Mouse (Mus musculus) neural tube, embryonic 13.5 days (tissue): ENCODE results near the gene Pdxdc1. TPM values are rescaled to one million over a fixed set of nuclear protein-coding genes. Genes with fewer than 3 reads are reported as not detected.

Source experiments
- ATAC-seq: fragments of 200-750 bp; cut with Nextera tagmentation; 2 replicates; pipeline ENCODE4 v1.8.0; 2017; ENCODE audit warnings: low read depth, mild to moderate bottlenecking, moderate TSS enrichment, moderate library complexity
- H3K27ac ChIP-seq: fragments of 300-500 bp; sonication (generic); replicated peaks from 2 replicates; pipeline ENCODE4 v1.5.1; 2015; ENCODE audit warnings: moderate library complexity, mild to moderate bottlenecking, inconsistent platforms
- H3K27me3 ChIP-seq: fragments of 300-500 bp; sonication (generic); 2 replicates; pipeline ENCODE4 v1.6.1; 2015; ENCODE audit warnings: mild to moderate bottlenecking, inconsistent platforms
- H3K36me3 ChIP-seq: fragments of 300-500 bp; sonication (generic); 2 replicates; pipeline ENCODE4 v1.6.1; 2015; ENCODE audit warnings: mild to moderate bottlenecking, inconsistent platforms
- H3K4me1 ChIP-seq: fragments of 300-500 bp; sonication (generic); replicated peaks from 2 replicates; pipeline ENCODE4 v1.6.1; 2015; ENCODE audit warnings: inconsistent platforms
- H3K4me2 ChIP-seq: fragments of 300-500 bp; sonication (generic); 2 replicates; pipeline ENCODE4 v1.6.1; 2015; ENCODE audit warnings: inconsistent platforms, mild to moderate bottlenecking, moderate library complexity
- H3K4me3 ChIP-seq: fragments of 300-500 bp; sonication (generic); 2 replicates; pipeline ENCODE4 v1.5.1; 2015; ENCODE audit warnings: mild to moderate bottlenecking, inconsistent platforms
- H3K9ac ChIP-seq: fragments of 300-500 bp; sonication (generic); 2 replicates; pipeline ENCODE4 v1.6.1; 2015; ENCODE audit warnings: moderate library complexity, mild to moderate bottlenecking, inconsistent platforms
- H3K9me3 ChIP-seq: fragments of 300-500 bp; sonication (generic); 2 replicates; pipeline ENCODE4 v1.6.1; 2016; ENCODE audit warnings: inconsistent platforms
- WGBS: fragments of 180-500 bp; shearing (Covaris S2); methylation state at CpG from one replicate; pipeline ENCODE4 v1.1.7; 2015; 5-methylcytosine and 5-hydroxymethylcytosine counted together
- polyA plus RNA-seq: library from polyadenylated mRNA; unstranded; fragments of >200 nt; fragmentation: Nextera tagmentation; extraction: Ambion mirVana; gene quantifications from 2 replicates; pipeline ENCODE4 v1.2.1, GENCODE M21; 2015

The Pdxdc1 gene
- polyA plus RNA-seq, 1 experiment from 2014 or later, result 66.0 TPM

DNA sequence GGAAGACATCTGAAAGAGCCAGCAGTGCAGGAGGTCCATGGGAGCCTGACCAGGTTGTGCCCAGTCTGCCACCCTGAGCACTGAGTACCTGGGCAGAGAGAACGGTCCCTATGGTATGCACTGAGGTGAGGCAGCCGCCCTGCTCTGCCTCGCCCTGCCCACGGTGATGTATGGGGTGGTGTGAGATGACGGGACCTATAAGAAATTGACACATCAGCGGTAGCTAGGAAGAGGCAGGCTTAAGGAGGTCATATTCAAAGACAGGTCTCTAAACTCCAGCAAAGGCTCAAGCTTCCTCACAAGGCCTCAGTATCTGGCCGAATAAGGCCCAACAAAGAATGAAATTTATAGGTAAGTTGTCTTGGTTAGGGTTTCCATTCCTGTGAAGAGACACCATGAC is 18.9 kb upstream of the Pdxdc1 start:
- Histone ChIP-seq H3K36me3 (peaks cover 12% of the 10 kb centered on the region; the same call in 1 of the 2 replicates), H3K4me3 (no peak overlapping the region), H3K4me2 (no peak overlapping the region), H3K27me3 (no peaks in the 10 kb centered on the region), H3K27ac (no peak overlapping the region), H3K9me3 (0 out of 2 replicates have a peak, but pooled peaks cover 16% of the 10 kb centered on the region), H3K9ac (no peak overlapping the region), H3K4me1 (no peaks in the 10 kb centered on the region)
- ATAC-seq, result no peak
- WGBS, result 98% methylated on average over 7 of the region's 7 CpGs

DNA sequence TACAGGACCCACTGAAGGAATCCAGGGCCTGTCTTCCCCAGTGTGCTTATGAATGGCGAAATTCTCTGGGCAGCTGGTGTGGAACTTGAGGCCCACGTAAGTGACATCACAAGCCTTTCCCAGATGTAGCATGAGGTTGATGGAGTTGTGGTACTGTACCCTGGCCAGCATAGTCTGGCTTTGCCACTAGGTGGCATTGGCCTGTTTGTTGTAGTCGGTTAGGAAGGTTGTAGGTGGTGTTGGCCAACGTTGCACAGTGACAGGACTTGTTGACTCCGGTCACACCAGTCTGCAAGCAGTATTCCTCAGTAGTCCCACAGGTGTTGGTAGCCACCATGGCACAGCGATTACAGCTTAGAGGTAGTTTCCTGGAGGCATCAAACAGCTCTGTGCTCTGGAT is 18.1 kb upstream of the Pdxdc1 start:
- peaks cover 16% of the 10 kb centered on the region for H3K36me3 ChIP-seq
- 91% methylated on average over 6 of the region's 6 CpGs for WGBS
- no peaks in the 10 kb centered on the region for H3K4me1 ChIP-seq
- peaks cover 22% of the 10 kb centered on the region; the same call in 1 of the 2 replicates for H3K9me3 ChIP-seq
- no peaks in the 10 kb centered on the region for H3K27me3 ChIP-seq
- no peak overlapping the region for H3K4me2 ChIP-seq
- H3K27ac ChIP-seq, result no peak overlapping the region
- no peak for ATAC-seq
- H3K4me3 ChIP-seq, result no peak overlapping the region
- no peak overlapping the region for H3K9ac ChIP-seq

DNA sequence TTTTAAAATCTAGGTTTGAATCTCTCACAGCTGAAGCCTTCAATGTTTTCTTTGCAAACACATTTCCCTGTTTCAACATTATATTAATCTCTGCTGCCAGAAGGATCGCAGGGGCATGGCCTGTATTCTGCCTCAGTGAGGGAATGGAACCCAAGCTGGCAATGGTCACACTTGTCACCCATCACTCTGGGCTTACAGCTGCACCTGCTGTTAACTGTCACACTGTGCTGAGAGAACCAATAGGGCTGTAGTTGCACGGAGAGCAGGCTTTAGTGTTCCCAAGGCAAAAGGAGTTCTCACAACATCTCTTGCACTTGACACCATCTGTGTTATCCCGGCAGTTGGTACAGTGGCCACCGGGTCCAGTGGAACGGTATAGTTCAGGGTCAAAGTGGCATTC is 17.2 kb upstream of the Pdxdc1 start:
- ATAC-seq, result no peak

DNA sequence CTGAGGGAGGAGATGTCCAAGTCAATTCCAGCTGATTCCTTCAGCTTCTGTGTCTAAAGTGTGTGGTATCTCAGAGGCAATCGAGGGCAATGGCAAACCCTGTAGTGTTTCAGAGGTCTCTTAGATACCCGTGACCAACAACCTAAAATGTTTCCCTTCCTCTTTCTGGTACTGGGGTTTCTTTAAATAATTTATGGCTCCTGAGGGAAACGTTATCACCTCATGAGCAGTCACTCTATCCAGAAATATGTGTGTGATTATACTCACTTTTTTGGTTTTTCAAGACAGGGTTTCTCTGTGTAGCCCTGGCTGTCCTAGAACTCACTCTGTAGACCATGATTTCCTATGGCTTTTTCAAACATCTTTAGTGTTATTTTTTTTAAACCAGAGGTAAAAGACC is 4.4 kb upstream of the Pdxdc1 start:
- no peaks in the 10 kb centered on the region for H3K36me3 ChIP-seq
- 70% methylated on average over 3 of the region's 3 CpGs for WGBS

More for the DNA sequence above, 17.2 kb upstream of the Pdxdc1 start:
- Histone ChIP-seq H3K4me3 (no peak overlapping the region), H3K9me3 (peaks cover 28% of the 10 kb centered on the region; the same call in 1 of the 2 replicates), H3K9ac (no peak overlapping the region), H3K4me2 (no peak overlapping the region), H3K27me3 (no peaks in the 10 kb centered on the region), H3K27ac (no peak overlapping the region), H3K4me1 (no peaks in the 10 kb centered on the region), H3K36me3 (peaks cover 23% of the 10 kb centered on the region)
- 97% methylated on average over 5 of the region's 5 CpGs for WGBS

DNA sequence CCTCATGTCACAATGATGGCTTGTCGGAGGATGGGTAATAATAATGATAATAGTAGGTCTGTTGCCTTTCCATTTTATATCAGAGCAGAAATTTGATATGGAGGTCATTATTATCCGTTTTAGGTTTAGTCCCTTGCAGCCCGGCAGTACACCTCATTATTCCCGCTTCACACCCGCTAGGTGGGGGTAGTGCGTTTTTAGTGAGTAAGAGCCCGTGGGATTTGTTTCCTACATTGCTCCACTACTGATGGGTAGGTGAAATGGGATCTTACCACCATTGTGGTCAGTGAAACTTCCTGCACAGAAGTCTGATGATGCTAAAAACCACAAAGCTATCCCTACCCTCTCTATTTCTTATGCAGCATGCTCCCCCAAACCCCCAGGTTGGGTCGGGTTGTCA is 557 bp upstream of the Pdxdc1 start:
- Histone ChIP-seq H3K9me3 (no peaks in the 10 kb centered on the region), H3K4me3 (peak overlapping the region; percentile 92), H3K27ac (peak overlapping the region; percentile 92), H3K9ac (peak overlapping the region; percentile 94), H3K4me2 (peak overlapping the region; percentile 82), H3K4me1 (peaks cover 19% of the 10 kb centered on the region), H3K36me3 (no peaks in the 10 kb centered on the region), H3K27me3 (no peaks in the 10 kb centered on the region)
- WGBS, result 7% methylated on average over 8 of the region's 8 CpGs
- peak; percentile 93 for ATAC-seq

More for the DNA sequence above, 4.4 kb upstream of the Pdxdc1 start:
- no peaks in the 10 kb centered on the region for H3K27me3 ChIP-seq
- H3K9ac ChIP-seq, result no peak overlapping the region
- H3K27ac ChIP-seq, result no peak overlapping the region
- H3K4me2 ChIP-seq, result no peak overlapping the region
- H3K4me1 ChIP-seq, result peaks cover 8% of the 10 kb centered on the region
- no peaks in the 10 kb centered on the region for H3K9me3 ChIP-seq
- no peak for ATAC-seq
- H3K4me3 ChIP-seq, result no peak overlapping the region

DNA sequence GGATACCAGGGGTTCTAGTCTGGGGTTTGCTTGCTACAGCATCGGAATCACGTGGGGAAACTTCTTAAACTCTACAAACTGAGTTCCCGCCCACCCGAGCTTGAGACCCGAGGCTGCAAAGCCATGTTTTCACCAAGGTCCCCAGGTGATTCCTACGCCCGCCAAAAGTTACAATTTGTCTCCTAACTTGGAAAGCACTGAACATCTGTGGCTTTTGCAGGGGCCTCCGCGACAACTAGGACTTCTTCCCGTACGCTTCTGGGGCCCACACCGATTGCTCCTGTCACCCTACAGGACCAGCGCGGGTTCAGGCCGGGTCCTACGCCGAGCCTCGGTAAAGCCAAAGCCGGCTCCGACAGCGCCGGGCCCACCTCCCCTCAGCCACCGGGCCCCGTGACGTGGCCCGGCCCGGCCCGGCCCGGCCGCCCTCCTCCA is 517 bp downstream of the Pdxdc1 start:
- H3K4me3 ChIP-seq, result peak overlapping the region; percentile 92
- peak overlapping the region; percentile 92 for H3K27ac ChIP-seq
- under 1% methylated on average over 30 of the region's 30 CpGs for WGBS

DNA sequence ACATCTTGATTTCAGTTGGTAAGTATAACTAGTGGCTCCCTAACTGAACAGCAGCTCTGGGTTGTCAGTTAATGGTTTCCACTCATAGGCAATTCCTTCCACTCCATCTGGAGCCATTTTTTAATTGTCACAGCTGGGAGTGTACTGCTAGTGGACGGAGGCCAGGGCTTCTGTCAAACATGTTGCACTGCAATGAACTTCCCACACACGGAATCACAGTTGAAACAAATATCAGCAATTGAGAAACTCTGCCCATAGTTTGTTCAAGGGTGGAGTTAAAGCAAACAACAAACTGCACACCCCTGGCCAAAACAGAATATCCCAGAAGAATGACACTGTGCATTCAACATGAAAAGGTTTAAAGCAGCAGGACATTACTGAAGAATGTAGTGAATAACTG is 4.0 kb downstream of the Pdxdc1 start:
- Histone ChIP-seq H3K4me1 (peaks cover 18% of the 10 kb centered on the region), H3K9ac (no peak overlapping the region), H3K9me3 (no peaks in the 10 kb centered on the region), H3K4me3 (no peak overlapping the region), H3K27ac (no peak overlapping the region), H3K36me3 (no peaks in the 10 kb centered on the region), H3K27me3 (no peaks in the 10 kb centered on the region), H3K4me2 (no peak overlapping the region)
- 71% methylated on average over 2 of the region's 2 CpGs for WGBS
- ATAC-seq, result no peak

More for the DNA sequence above, 517 bp downstream of the Pdxdc1 start:
- Histone ChIP-seq H3K4me2 (peak overlapping the region; percentile 82), H3K9me3 (no peaks in the 10 kb centered on the region), H3K27me3 (no peaks in the 10 kb centered on the region), H3K9ac (peak overlapping the region; percentile 94), H3K4me1 (peaks cover 19% of the 10 kb centered on the region), H3K36me3 (no peaks in the 10 kb centered on the region)
- ATAC-seq, result peak; percentile 73; the same call in 1 of the 2 replicates

DNA sequence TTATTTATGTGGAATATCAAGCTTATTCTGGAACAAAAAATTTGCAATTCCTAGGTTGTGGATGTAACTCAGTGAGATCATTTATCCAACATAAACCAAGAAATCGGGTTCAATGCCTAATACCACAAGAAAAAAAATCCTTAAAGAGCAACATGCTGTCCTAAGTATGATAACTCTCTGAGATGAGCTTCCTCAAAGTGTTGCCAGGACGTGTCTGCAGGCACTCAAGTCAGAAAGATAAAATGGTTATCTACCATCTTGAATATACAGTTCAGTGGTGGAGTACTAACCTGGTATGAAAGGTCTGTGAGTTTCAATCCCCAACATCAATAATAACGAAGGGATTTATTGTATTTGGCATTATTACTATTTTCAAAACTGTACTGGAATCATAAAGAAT is 6.6 kb downstream of the Pdxdc1 start:
- no peak for ATAC-seq
- Histone ChIP-seq H3K27ac (no peak overlapping the region), H3K4me1 (peaks cover 2% of the 10 kb centered on the region), H3K4me3 (no peak overlapping the region), H3K9ac (no peak overlapping the region), H3K9me3 (no peaks in the 10 kb centered on the region), H3K36me3 (no peaks in the 10 kb centered on the region), H3K4me2 (no peak overlapping the region), H3K27me3 (no peaks in the 10 kb centered on the region)
- WGBS, result 92% methylated on average over 3 of the region's 3 CpGs

DNA sequence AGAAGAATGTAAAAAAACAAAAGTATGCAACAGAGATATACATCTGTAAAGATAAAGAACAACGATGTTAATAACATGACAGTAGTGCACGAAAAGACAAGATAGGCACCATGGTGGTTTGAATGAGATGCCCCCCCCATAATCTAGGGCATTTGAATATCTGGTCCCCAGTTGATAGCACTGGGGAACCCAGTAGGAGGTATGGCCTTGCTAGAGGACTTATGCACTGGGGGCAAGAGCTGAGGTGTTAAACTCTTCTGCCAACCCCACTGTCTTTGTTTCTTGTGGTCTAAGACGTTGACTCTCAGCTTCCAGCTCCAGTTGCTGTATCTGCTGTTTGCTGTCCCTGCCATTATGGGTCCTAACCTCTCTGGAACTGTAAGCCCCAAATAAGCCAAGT is 7.2 kb downstream of the Pdxdc1 start:
- Histone ChIP-seq H3K9ac (no peak overlapping the region), H3K27me3 (no peaks in the 10 kb centered on the region), H3K4me2 (no peak overlapping the region), H3K9me3 (no peaks in the 10 kb centered on the region), H3K27ac (no peak overlapping the region), H3K4me3 (no peak overlapping the region), H3K4me1 (no peaks in the 10 kb centered on the region), H3K36me3 (no peaks in the 10 kb centered on the region)
- 92% methylated on average over 3 of the region's 3 CpGs for WGBS
- no peak for ATAC-seq

DNA sequence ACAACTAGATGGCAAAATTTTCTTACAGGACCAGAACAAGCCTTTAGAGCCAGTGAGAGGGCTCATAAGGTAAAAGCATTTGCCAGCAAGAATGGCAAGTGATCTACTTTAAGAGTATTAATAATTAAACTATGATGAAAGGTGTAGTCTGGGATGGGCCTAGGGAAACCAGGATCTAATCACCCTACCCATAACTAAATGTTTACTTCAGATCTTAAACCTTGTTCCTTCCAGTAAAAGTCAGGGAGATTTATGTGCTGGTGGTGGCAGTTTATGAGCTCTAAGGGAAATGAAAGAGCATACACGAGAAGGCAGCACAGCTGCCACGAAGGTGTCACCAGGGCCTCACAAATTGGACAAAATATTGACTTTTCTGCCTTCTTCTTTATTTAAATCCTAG is 8.8 kb downstream of the Pdxdc1 start:
- no peaks in the 10 kb centered on the region for H3K27me3 ChIP-seq
- H3K4me1 ChIP-seq, result no peaks in the 10 kb centered on the region
- H3K4me2 ChIP-seq, result no peak overlapping the region
- no peak overlapping the region for H3K9ac ChIP-seq
- H3K36me3 ChIP-seq, result no peaks in the 10 kb centered on the region
- 47% methylated on average over 2 of the region's 2 CpGs for WGBS
- H3K4me3 ChIP-seq, result no peak overlapping the region
- ATAC-seq, result no peak
- H3K27ac ChIP-seq, result no peak overlapping the region
- H3K9me3 ChIP-seq, result no peaks in the 10 kb centered on the region

DNA sequence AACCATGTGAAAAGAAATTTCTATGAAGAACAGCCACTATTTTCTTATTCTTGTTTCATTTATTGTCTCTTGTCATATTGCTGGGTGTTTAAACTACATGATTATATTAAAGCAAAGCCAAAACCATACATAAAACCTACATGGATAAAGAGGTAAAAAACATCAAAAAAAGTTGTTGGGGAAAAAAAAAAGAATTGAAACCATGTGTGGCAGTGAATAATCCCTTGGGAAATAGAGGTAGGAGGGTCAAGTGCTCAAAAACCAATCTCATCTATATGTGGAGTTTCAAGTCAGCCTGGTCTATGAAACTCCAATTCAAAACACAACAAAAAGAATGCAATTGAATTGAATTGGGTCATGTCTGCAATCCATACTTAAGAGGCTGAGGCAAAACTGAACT is 10.1 kb downstream of the Pdxdc1 start:
- Histone ChIP-seq H3K27ac (no peak overlapping the region), H3K9ac (no peak overlapping the region), H3K36me3 (no peaks in the 10 kb centered on the region), H3K4me2 (no peak overlapping the region), H3K4me3 (no peak overlapping the region), H3K9me3 (no peaks in the 10 kb centered on the region), H3K4me1 (no peaks in the 10 kb centered on the region), H3K27me3 (no peaks in the 10 kb centered on the region)
- ATAC-seq, result no peak

DNA sequence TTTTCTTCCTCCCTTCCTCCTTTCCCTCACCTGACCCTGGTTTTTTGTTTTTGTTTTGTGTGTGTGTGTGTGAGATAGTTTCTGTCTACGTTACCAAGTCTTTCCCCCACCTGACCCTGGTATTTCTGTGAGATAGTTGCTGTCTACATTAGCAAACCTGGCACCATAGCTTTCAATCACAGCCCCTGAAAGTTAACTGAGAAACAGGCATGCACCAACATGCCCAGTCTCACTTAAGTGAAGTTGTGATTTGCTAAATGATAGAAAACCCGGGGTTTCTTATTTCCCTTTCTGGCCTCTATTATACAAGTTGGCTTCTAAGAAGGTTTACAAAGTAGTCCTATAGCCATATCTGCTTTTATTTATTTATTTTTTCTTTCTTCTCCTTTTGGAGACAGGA is 12.5 kb downstream of the Pdxdc1 start:
- no peaks in the 10 kb centered on the region for H3K27me3 ChIP-seq
- H3K4me3 ChIP-seq, result no peak overlapping the region
- H3K36me3 ChIP-seq, result no peaks in the 10 kb centered on the region
- no peaks in the 10 kb centered on the region for H3K9me3 ChIP-seq
- no peaks in the 10 kb centered on the region for H3K4me1 ChIP-seq
- no peak for ATAC-seq
- H3K9ac ChIP-seq, result no peak overlapping the region
- no peak overlapping the region for H3K27ac ChIP-seq
- WGBS, result 93% methylated on average over 2 of the region's 2 CpGs
- no peak overlapping the region for H3K4me2 ChIP-seq

DNA sequence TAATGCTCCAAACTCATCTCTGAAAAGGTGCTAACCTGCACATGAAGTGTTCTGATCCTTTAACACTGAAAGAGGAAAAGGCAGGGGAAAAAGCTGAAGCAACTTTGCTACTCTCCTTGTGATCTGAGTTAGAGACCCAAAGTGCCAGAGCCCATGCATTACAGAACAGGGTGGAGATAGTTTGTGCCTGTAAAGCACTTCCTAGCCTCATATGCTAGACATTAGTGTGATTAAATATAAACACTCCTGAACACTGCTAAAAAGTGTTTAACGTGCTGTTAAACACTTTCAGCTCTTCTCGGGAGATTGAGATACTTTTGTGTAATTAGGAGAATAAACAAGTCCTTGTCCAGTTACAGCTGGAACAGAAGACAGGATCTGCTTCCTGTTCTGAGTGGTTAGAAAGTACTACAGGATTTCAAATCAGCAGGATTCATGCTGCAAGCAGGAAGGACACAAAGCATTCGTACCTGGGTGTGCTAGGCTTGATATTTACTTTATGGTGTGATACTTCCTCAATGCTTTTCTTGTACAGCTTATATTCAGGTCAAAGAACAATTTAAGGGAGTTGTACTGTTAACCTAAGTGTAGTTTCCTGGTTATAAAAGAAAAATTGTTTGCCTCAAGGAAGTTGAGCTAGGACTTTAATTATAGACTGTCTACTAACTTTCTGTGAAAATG is 19.7 kb downstream of the Pdxdc1 start:
- H3K27me3 ChIP-seq, result no peaks in the 10 kb centered on the region
- no peaks in the 10 kb centered on the region for H3K4me1 ChIP-seq
- no peak for ATAC-seq
- WGBS, result 72% methylated on average over 3 of the region's 3 CpGs
- peaks cover 20% of the 10 kb centered on the region for H3K36me3 ChIP-seq
- H3K4me3 ChIP-seq, result no peak overlapping the region
- H3K4me2 ChIP-seq, result no peak overlapping the region
- H3K9me3 ChIP-seq, result no peaks in the 10 kb centered on the region
- no peak overlapping the region for H3K9ac ChIP-seq
- H3K27ac ChIP-seq, result no peak overlapping the region
